ENCODE assay signal across 14 mouse cellular contexts in genomic region chr10:13782774-13783173, GRCm38 (mm10).
DNase-seq lines count a peak whose midpoint lies in the region; ATAC-seq lines count a peak whose summit lies in the region.
"Had no signal": no experiment of that assay in that cellular context is flagged by ENCODE, and none has a peak within 500 bp of the region (broad histone marks: within the 10 kb centered on the region; RNA-seq: fewer than 3 reads in every experiment).

No protein-coding gene starts in this region.

- peaks cover 16% of the 10 kb centered on the region; the same call in 1 of the 2 replicates for H3K27me3 ChIP-seq in limb, embryonic 15.5 days

- H3K4me3 ChIP-seq in limb, embryonic 15.5 days: no peak overlapping the region

- H3K9ac ChIP-seq in limb, embryonic 15.5 days: no peak overlapping the region
- H3K9ac ChIP-seq: forebrain, postnatal 0 days had no signal

- DNase-seq in frontal cortex, adult 2 months (ENCODE audit: extremely low spot score in 1 of 2, low spot score in 1 of 2): peak; percentile 33 to 73
- no peak for DNase-seq in frontal cortex, postnatal 25 days (ENCODE audit: low spot score in 2 of 2)
- DNase-seq in left cerebral cortex, adult 11 months (ENCODE audit: low spot score): peak; percentile 12
- no peak for DNase-seq in left cerebral cortex, postnatal 4 days
- peak; percentile 84 for DNase-seq in NIH3T3 (ENCODE audit: low read depth)
- DNase-seq in thymus, adult 18-20 months: no peak
- DNase-seq: adrenal gland, postnatal 14 days; cerebellum, adult 2 months; forebrain, postnatal 0 days; gastrocnemius, postnatal 36 days; lung, adult 18-20 months; thymus, postnatal 36 days had no signal

- H3K9me3 ChIP-seq in limb, embryonic 15.5 days: no peaks in the 10 kb centered on the region

- peak overlapping the region; percentile 22 for H3K27ac ChIP-seq in limb, embryonic 15.5 days

- intact Hi-C loops in left cerebral cortex, postnatal 4 days (cut with DNase I): no loop called here

- H3K4me2 ChIP-seq in limb, embryonic 15.5 days: no peak overlapping the region

- WGBS in limb, embryonic 15.5 days: 26% methylated on average over 5 of the region's 5 CpGs

- H3K36me3 ChIP-seq in limb, embryonic 15.5 days: no peaks in the 10 kb centered on the region

- ATAC-seq in limb, embryonic 15.5 days (ENCODE audit: insufficient number of reproducible peaks, low FRiP score, low TSS enrichment, low read depth): peak; percentile 78; the same call in 1 of the 2 replicates
- ATAC-seq: activated CD4-positive, CD25-positive, alpha-beta regulatory T cell, adult 4 months; forebrain, postnatal 0 days had no signal

- H3K4me1 ChIP-seq in limb, embryonic 15.5 days: peaks cover 9% of the 10 kb centered on the region

Comparison
In these comparisons a context has a peak if more than half of its experiments do, and no peak if none do; other contexts are left out.
1. DNase-seq: peak in frontal cortex, adult 2 months (2 of 2), left cerebral cortex, adult 11 months (single experiment) and NIH3T3 (single experiment); none in frontal cortex, postnatal 25 days (0 of 2), left cerebral cortex, postnatal 4 days (single experiment) and thymus, adult 18-20 months (0 of 2).